Mouse (Mus musculus): Measurements from ENCODE around the gene Smpdl3a.

- TF ChIP-seq CTCF (IDR thresholded peaks at IDR 0.05; ENCODE audit: low read depth) (no peak), EP300 (IDR thresholded peaks at IDR 0.05; ENCODE audit: low read depth) (no peak)
Observed at GRCm38 (mm10) chr10:57835094-57835493, 41.0 kb downstream of the Smpdl3a start.
